Mouse (Mus musculus): ENCODE results near the gene Slc4a1ap. TPM values are rescaled to one million over a fixed set of nuclear protein-coding genes. Genes with fewer than 3 reads are reported as not detected.

Gene Slc4a1ap
- polyA plus RNA-seq, 1 experiment from 2014 or later = 25.4 TPM

GRCm38 (mm10) chr5:31563496-31563895 is 36.7 kb downstream of the Slc4a1ap start:
- Histone ChIP-seq H3K36me3 (ENCODE audit: control insufficient read depth, insufficient read depth, low read length) (peaks cover 29% of the 10 kb centered on the region), H3K4me3 (ENCODE audit: low read depth, low read length) (no peak overlapping the region), H3K4me1 (replicated peaks; ENCODE audit: control insufficient read depth, insufficient read depth, low read length) (0 out of 2 replicates have a peak, but pooled peaks cover 4% of the 10 kb centered on the region), H3K27me3 (replicated peaks; ENCODE audit: control insufficient read depth, insufficient read depth, low read length) (no peaks in the 10 kb centered on the region), H3K27ac (ENCODE audit: low read depth) (peak overlapping the region; percentile 28; the same call in 1 of the 2 replicates), H3K9ac (ENCODE audit: low read length) (no peak overlapping the region), H3K4me2 (ENCODE audit: low read length) (no peak overlapping the region), H3K9me3 (ENCODE audit: control insufficient read depth, low read length) (no peaks in the 10 kb centered on the region)
- DNase-seq (ENCODE audit: low spot score) (peak; percentile 87), ATAC-seq (replicated peaks; ENCODE audit: low FRiP score, low TSS enrichment, low read depth) (0 out of 2 replicates have a peak, but pooled peaks have one; percentile 50)
- WGBS = 6% methylated on average over 6 of the region's 6 CpGs

DNA sequence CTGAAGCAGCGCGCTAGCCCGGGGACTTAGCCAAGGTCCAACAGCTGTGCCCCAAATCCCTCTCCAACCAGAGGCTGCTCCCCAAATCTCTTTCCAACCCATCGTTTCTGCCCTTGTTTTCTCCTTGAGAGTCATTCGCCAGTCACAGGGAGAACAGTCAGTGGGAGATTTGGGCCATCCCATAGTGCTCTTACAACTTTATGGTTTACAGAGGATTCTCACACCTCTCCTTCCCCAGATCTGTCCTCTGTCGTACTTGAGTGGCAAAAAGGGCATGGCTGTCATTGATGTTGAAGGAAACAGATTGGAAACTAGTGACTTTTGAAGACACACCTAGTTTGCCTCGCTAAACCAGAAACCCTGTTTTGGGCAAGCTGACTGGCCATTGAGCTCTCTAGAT is 37.1 kb downstream of the Slc4a1ap start:
- H3K4me3 ChIP-seq (ENCODE audit: low read depth, low read length) = no peak overlapping the region
- no peaks in the 10 kb centered on the region for H3K27me3 ChIP-seq (replicated peaks; ENCODE audit: control insufficient read depth, insufficient read depth, low read length)
- H3K36me3 ChIP-seq (ENCODE audit: control insufficient read depth, insufficient read depth, low read length) = peaks cover 29% of the 10 kb centered on the region
- no peaks in the 10 kb centered on the region for H3K9me3 ChIP-seq (ENCODE audit: control insufficient read depth, low read length)
- no peak overlapping the region for H3K4me2 ChIP-seq (ENCODE audit: low read length)
- H3K9ac ChIP-seq (ENCODE audit: low read length) = no peak overlapping the region
- ATAC-seq (replicated peaks; ENCODE audit: low FRiP score, low TSS enrichment, low read depth) (no peak), DNase-seq (ENCODE audit: low spot score) (peak; percentile 58)
- peak overlapping the region; percentile 28; the same call in 1 of the 2 replicates for H3K27ac ChIP-seq (ENCODE audit: low read depth)
- 0 out of 2 replicates have a peak, but pooled peaks cover 4% of the 10 kb centered on the region for H3K4me1 ChIP-seq (replicated peaks; ENCODE audit: control insufficient read depth, insufficient read depth, low read length)
- WGBS = 34% methylated on average over 7 of the region's 7 CpGs

DNA sequence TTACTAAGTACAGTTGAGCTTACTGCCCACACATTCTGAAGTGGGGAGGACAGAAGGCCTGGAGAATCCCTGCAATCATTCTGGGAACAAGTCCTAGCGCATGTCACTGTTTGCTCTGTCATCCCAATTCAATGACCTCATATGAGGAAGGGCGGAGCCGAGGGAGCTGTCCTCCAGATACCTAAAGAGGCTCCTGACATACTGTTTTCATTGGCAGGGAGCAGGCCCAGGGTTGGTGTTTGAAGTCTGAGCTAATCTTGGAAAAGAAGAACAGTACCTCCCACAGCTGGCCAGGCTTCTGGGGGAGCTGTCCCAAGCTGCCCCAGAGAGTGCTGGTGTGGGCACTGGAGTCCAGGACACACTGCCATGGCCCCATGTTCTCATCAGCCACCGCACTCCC is 38.2 kb downstream of the Slc4a1ap start:
- Histone ChIP-seq H3K27me3 (replicated peaks; ENCODE audit: control insufficient read depth, insufficient read depth, low read length) (no peaks in the 10 kb centered on the region), H3K36me3 (ENCODE audit: control insufficient read depth, insufficient read depth, low read length) (peaks cover 26% of the 10 kb centered on the region), H3K4me2 (ENCODE audit: low read length) (no peak overlapping the region), H3K4me3 (ENCODE audit: low read depth, low read length) (no peak overlapping the region), H3K9me3 (ENCODE audit: control insufficient read depth, low read length) (no peaks in the 10 kb centered on the region), H3K4me1 (replicated peaks; ENCODE audit: control insufficient read depth, insufficient read depth, low read length) (0 out of 2 replicates have a peak, but pooled peaks cover 4% of the 10 kb centered on the region), H3K27ac (ENCODE audit: low read depth) (no peak overlapping the region), H3K9ac (ENCODE audit: low read length) (no peak overlapping the region)
- ATAC-seq (replicated peaks; ENCODE audit: low FRiP score, low TSS enrichment, low read depth) (no peak), DNase-seq (ENCODE audit: low spot score) (no peak)
- WGBS = 70% methylated on average over 4 of the region's 4 CpGs

DNA sequence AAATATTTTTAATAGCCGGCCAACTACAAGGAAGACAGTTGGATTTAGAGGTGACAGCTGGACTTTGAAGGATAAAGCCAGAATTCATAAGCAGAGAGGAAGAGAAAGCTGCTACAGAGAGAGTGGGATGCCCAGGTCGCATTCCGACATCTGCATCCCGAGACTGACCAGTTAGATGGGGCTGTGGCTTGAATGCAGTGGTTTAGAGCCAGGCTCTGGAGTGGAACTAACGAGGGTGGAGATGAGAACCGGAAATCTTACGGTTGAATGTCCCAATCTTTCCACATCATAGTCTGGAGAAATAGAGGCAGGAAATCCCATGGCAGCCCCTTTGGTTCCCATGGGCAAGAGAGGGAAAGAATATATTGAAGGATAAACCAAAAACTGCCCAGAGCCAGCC is 39.2 kb downstream of the Slc4a1ap start:
- DNase-seq (ENCODE audit: low spot score) (no peak), ATAC-seq (replicated peaks; ENCODE audit: low FRiP score, low TSS enrichment, low read depth) (no peak)
- Histone ChIP-seq H3K27me3 (replicated peaks; ENCODE audit: control insufficient read depth, insufficient read depth, low read length) (no peaks in the 10 kb centered on the region), H3K4me3 (ENCODE audit: low read depth, low read length) (no peak overlapping the region), H3K9me3 (ENCODE audit: control insufficient read depth, low read length) (no peaks in the 10 kb centered on the region), H3K36me3 (ENCODE audit: control insufficient read depth, insufficient read depth, low read length) (peaks cover 17% of the 10 kb centered on the region), H3K9ac (ENCODE audit: low read length) (no peak overlapping the region), H3K27ac (ENCODE audit: low read depth) (no peak overlapping the region), H3K4me2 (ENCODE audit: low read length) (no peak overlapping the region), H3K4me1 (replicated peaks; ENCODE audit: control insufficient read depth, insufficient read depth, low read length) (peaks cover 10% of the 10 kb centered on the region; the same call in 1 of the 2 replicates)
- 92% methylated on average over 7 of the region's 7 CpGs for WGBS

- Histone ChIP-seq H3K27me3 (replicated peaks; ENCODE audit: control insufficient read depth, insufficient read depth, low read length) (no peaks in the 10 kb centered on the region), H3K4me2 (ENCODE audit: low read length) (no peak overlapping the region), H3K4me1 (replicated peaks; ENCODE audit: control insufficient read depth, insufficient read depth, low read length) (peaks cover 15% of the 10 kb centered on the region; the same call in 1 of the 2 replicates), H3K9me3 (ENCODE audit: control insufficient read depth, low read length) (no peaks in the 10 kb centered on the region), H3K9ac (ENCODE audit: low read length) (no peak overlapping the region), H3K36me3 (ENCODE audit: control insufficient read depth, insufficient read depth, low read length) (peaks cover 15% of the 10 kb centered on the region), H3K27ac (ENCODE audit: low read depth) (no peak overlapping the region), H3K4me3 (ENCODE audit: low read depth, low read length) (no peak overlapping the region)
- 70% methylated on average over 3 of the region's 3 CpGs for WGBS
- ATAC-seq (replicated peaks; ENCODE audit: low FRiP score, low TSS enrichment, low read depth) (no peak), DNase-seq (ENCODE audit: low spot score) (no peak)
Observed at GRCm38 (mm10) chr5:31566457-31566856, 39.7 kb downstream of the Slc4a1ap start.

- no peak overlapping the region for H3K4me3 ChIP-seq (ENCODE audit: low read depth, low read length)
- H3K4me1 ChIP-seq (replicated peaks; ENCODE audit: control insufficient read depth, insufficient read depth, low read length) = peaks cover 18% of the 10 kb centered on the region; the same call in 1 of the 2 replicates
- ATAC-seq (replicated peaks; ENCODE audit: low FRiP score, low TSS enrichment, low read depth) (no peak), DNase-seq (ENCODE audit: low spot score) (no peak)
- no peaks in the 10 kb centered on the region for H3K9me3 ChIP-seq (ENCODE audit: control insufficient read depth, low read length)
- no peaks in the 10 kb centered on the region for H3K36me3 ChIP-seq (ENCODE audit: control insufficient read depth, insufficient read depth, low read length)
- no peak overlapping the region for H3K9ac ChIP-seq (ENCODE audit: low read length)
- H3K27me3 ChIP-seq (replicated peaks; ENCODE audit: control insufficient read depth, insufficient read depth, low read length) = no peaks in the 10 kb centered on the region
- H3K4me2 ChIP-seq (ENCODE audit: low read length) = no peak overlapping the region
- WGBS = 58% methylated on average over 5 of the region's 5 CpGs
- no peak overlapping the region for H3K27ac ChIP-seq (ENCODE audit: low read depth)
Observed at GRCm38 (mm10) chr5:31567951-31568657, 41.3 kb downstream of the Slc4a1ap start.

- no peak overlapping the region for H3K4me3 ChIP-seq (ENCODE audit: low read depth, low read length)
- no peaks in the 10 kb centered on the region for H3K27me3 ChIP-seq (replicated peaks; ENCODE audit: control insufficient read depth, insufficient read depth, low read length)
- H3K4me2 ChIP-seq (ENCODE audit: low read length) = peak overlapping the region; percentile 43
- no peaks in the 10 kb centered on the region for H3K9me3 ChIP-seq (ENCODE audit: control insufficient read depth, low read length)
- WGBS = 18% methylated on average over 20 of the region's 20 CpGs
- peaks cover 14% of the 10 kb centered on the region; the same call in 1 of the 2 replicates for H3K4me1 ChIP-seq (replicated peaks; ENCODE audit: control insufficient read depth, insufficient read depth, low read length)
- ATAC-seq (replicated peaks; ENCODE audit: low FRiP score, low TSS enrichment, low read depth) (no peak), DNase-seq (ENCODE audit: low spot score) (no peak)
- no peaks in the 10 kb centered on the region for H3K36me3 ChIP-seq (ENCODE audit: control insufficient read depth, insufficient read depth, low read length)
- H3K9ac ChIP-seq (ENCODE audit: low read length) = peak overlapping the region; percentile 29; the same call in 1 of the 2 replicates
- H3K27ac ChIP-seq (ENCODE audit: low read depth) = peak overlapping the region; percentile 34; the same call in 1 of the 2 replicates
Observed at GRCm38 (mm10) chr5:31571023-31571608, 44.3 kb downstream of the Slc4a1ap start.

GRCm38 (mm10) chr5:31573722-31574121 is 46.9 kb downstream of the Slc4a1ap start:
- no peaks in the 10 kb centered on the region for H3K9me3 ChIP-seq (ENCODE audit: control insufficient read depth, low read length)
- H3K4me1 ChIP-seq (replicated peaks; ENCODE audit: control insufficient read depth, insufficient read depth, low read length) = peaks cover 14% of the 10 kb centered on the region; the same call in 1 of the 2 replicates
- no peak overlapping the region for H3K4me2 ChIP-seq (ENCODE audit: low read length)
- ATAC-seq (replicated peaks; ENCODE audit: low FRiP score, low TSS enrichment, low read depth) (no peak), DNase-seq (ENCODE audit: low spot score) (no peak)
- no peaks in the 10 kb centered on the region for H3K27me3 ChIP-seq (replicated peaks; ENCODE audit: control insufficient read depth, insufficient read depth, low read length)
- H3K9ac ChIP-seq (ENCODE audit: low read length) = no peak overlapping the region
- H3K36me3 ChIP-seq (ENCODE audit: control insufficient read depth, insufficient read depth, low read length) = no peaks in the 10 kb centered on the region
- no peak overlapping the region for H3K4me3 ChIP-seq (ENCODE audit: low read depth, low read length)
- WGBS = 91% methylated on average over 3 of the region's 3 CpGs
- H3K27ac ChIP-seq (ENCODE audit: low read depth) = no peak overlapping the region
